In the genomic region with DNA sequence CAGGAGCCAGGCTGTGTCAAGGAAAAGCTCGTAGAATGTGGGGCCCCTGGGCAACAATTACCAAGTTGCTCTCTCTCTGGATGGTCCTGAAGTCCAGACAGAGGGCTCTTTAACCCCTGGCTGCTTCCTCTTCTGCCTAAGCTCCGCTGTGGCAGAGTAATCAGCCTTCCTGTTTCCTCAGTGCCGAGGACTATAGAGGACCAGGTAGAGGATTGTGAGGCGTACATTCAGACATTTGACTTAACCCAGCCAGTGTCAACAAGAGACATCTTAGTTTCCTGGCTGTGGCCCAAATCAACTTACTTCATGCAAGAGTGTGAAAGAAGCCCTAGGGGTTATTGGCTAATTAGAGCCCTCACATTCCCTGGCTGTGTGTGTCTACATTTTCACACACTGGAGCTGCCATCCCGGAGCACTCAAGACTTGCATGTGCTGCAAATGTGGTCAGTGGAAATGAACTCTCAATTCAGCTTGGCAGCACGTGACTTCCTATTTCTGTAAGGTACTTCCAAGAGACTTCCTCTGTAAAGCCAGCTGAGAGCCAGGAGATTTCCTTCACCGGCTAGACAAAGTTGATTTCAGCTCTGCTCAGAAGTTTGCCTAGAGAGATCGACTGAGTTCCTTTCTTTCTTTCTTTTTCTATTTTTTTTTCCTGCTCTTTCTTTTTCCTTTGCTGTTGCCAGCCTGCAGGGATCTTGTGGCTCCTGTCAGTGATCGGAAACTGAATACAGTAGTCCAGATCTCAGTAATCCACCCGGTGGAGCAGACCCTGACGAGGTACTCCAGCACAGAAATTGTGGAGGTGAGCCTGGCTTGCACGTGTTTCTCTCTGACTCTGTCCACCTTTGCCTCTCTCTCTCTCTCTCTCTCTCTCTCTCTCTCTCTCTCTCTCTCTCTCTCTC, we compare ENCODE assay signal across 8 mouse cellular contexts.
DNase-seq lines count a peak whose midpoint lies in the region; ATAC-seq lines count a peak whose summit lies in the region.

No protein-coding gene starts in this region.

- H3K27ac ChIP-seq in forebrain, embryonic 11.5 days (ENCODE audit: low read depth, low read length) = 0 out of 2 replicates have a peak overlapping the region, but pooled peaks have one; percentile 18
- H3K27ac ChIP-seq in hindbrain, embryonic 13.5 days = no peak overlapping the region
- H3K27ac ChIP-seq in limb, embryonic 15.5 days = peak overlapping the region; percentile 80
- H3K27ac ChIP-seq in midbrain, embryonic 14.5 days (replicated peaks; ENCODE audit: low read depth, low read length) = no peak overlapping the region

- H3K9ac ChIP-seq in forebrain, embryonic 11.5 days (ENCODE audit: low read length) = peak overlapping the region; percentile 24; the same call in 1 of the 2 replicates
- no peak overlapping the region for H3K9ac ChIP-seq in hindbrain, embryonic 13.5 days
- H3K9ac ChIP-seq in limb, embryonic 15.5 days = no peak overlapping the region
- H3K9ac ChIP-seq in midbrain, embryonic 14.5 days (replicated peaks; ENCODE audit: low read length) = no peak overlapping the region

- WGBS in forebrain, embryonic 11.5 days = 20% methylated on average over 12 of the region's 12 CpGs
- WGBS in hindbrain, embryonic 13.5 days = 34% methylated on average over 12 of the region's 12 CpGs
- 3% methylated on average over 12 of the region's 12 CpGs for WGBS in limb, embryonic 15.5 days
- WGBS in midbrain, embryonic 14.5 days = 28% methylated on average over 12 of the region's 12 CpGs

- no peak overlapping the region; the same call in 1 of the 2 replicates for H3K4me3 ChIP-seq in forebrain, embryonic 11.5 days (ENCODE audit: low read depth, low read length)
- no peak overlapping the region for H3K4me3 ChIP-seq in hindbrain, embryonic 13.5 days
- H3K4me3 ChIP-seq in limb, embryonic 15.5 days = peak overlapping the region; percentile 34
- H3K4me3 ChIP-seq in midbrain, embryonic 14.5 days (replicated peaks; ENCODE audit: low read depth, low read length) = no peak overlapping the region

- no peaks in the 10 kb centered on the region for H3K27me3 ChIP-seq in forebrain, embryonic 11.5 days (ENCODE audit: control insufficient read depth, insufficient read depth, low read length)
- H3K27me3 ChIP-seq in hindbrain, embryonic 13.5 days = 0 out of 2 replicates have a peak, but pooled peaks cover 2% of the 10 kb centered on the region
- H3K27me3 ChIP-seq in limb, embryonic 15.5 days = no peaks in the 10 kb centered on the region; the same call in 1 of the 2 replicates
- H3K27me3 ChIP-seq in midbrain, embryonic 14.5 days (ENCODE audit: control insufficient read depth, insufficient read depth, low read length) = no peaks in the 10 kb centered on the region

- no peaks in the 10 kb centered on the region for H3K9me3 ChIP-seq in forebrain, embryonic 11.5 days (ENCODE audit: control insufficient read depth, low read length)
- H3K9me3 ChIP-seq in hindbrain, embryonic 13.5 days = no peaks in the 10 kb centered on the region
- H3K9me3 ChIP-seq in limb, embryonic 15.5 days = no peaks in the 10 kb centered on the region
- H3K9me3 ChIP-seq in midbrain, embryonic 14.5 days (ENCODE audit: control insufficient read depth, low read length) = no peaks in the 10 kb centered on the region

- H3K4me2 ChIP-seq in forebrain, embryonic 11.5 days (ENCODE audit: low read depth, low read length, severe bottlenecking) = peak overlapping the region; percentile 20; the same call in 1 of the 2 replicates
- peak overlapping the region; percentile 28 for H3K4me2 ChIP-seq in hindbrain, embryonic 13.5 days
- H3K4me2 ChIP-seq in limb, embryonic 15.5 days = peak overlapping the region; percentile 39
- 0 out of 2 replicates have a peak overlapping the region, but pooled peaks have one; percentile 15 for H3K4me2 ChIP-seq in midbrain, embryonic 14.5 days (ENCODE audit: low read length)

- no peaks in the 10 kb centered on the region for H3K36me3 ChIP-seq in forebrain, embryonic 11.5 days (ENCODE audit: control insufficient read depth, insufficient read depth, low read length)
- no peaks in the 10 kb centered on the region for H3K36me3 ChIP-seq in hindbrain, embryonic 13.5 days
- no peaks in the 10 kb centered on the region for H3K36me3 ChIP-seq in limb, embryonic 15.5 days
- H3K36me3 ChIP-seq in midbrain, embryonic 14.5 days (ENCODE audit: control insufficient read depth, insufficient read depth, low read length) = no peaks in the 10 kb centered on the region

- ATAC-seq in forebrain, embryonic 11.5 days (replicated peaks; ENCODE audit: low FRiP score) = peak; percentile 68
- peak; percentile 65 for ATAC-seq in hindbrain, embryonic 13.5 days (ENCODE audit: low FRiP score)
- peak; percentile 74 for ATAC-seq in limb, embryonic 15.5 days (ENCODE audit: insufficient number of reproducible peaks, low FRiP score, low TSS enrichment, low read depth)
- ATAC-seq in midbrain, embryonic 14.5 days (ENCODE audit: low FRiP score, low TSS enrichment) = peak; percentile 49; the same call in 1 of the 2 replicates

- peaks cover 7% of the 10 kb centered on the region; the same call in 1 of the 2 replicates for H3K4me1 ChIP-seq in forebrain, embryonic 11.5 days (replicated peaks; ENCODE audit: control insufficient read depth, insufficient read depth, low read length)
- peaks cover 13% of the 10 kb centered on the region for H3K4me1 ChIP-seq in hindbrain, embryonic 13.5 days (replicated peaks)
- H3K4me1 ChIP-seq in limb, embryonic 15.5 days = peaks cover 17% of the 10 kb centered on the region
- peaks cover 6% of the 10 kb centered on the region; the same call in 1 of the 2 replicates for H3K4me1 ChIP-seq in midbrain, embryonic 14.5 days (ENCODE audit: control insufficient read depth, insufficient read depth, low read length)

- DNase-seq in 416B (ENCODE audit: low read depth) (peak; percentile 75), NIH3T3 (ENCODE audit: low read depth) (peak; percentile 43)
- DNase-seq in forebrain, embryonic 11.5 days (ENCODE audit: low spot score) = peak; percentile 53
- DNase-seq in midbrain, embryonic 14.5 days = peak; percentile 47
- peak; percentile 65 for DNase-seq in thymus, postnatal 4 days
- DNase-seq in urinary bladder, postnatal 36 days (ENCODE audit: low spot score in 2 of 2) = no peak

Comparison
In these comparisons a context has a peak if more than half of its experiments do, and no peak if none do; other contexts are left out.
1. DNase-seq: peak in 416B (single experiment), NIH3T3 (single experiment), forebrain, embryonic 11.5 days (single experiment), midbrain, embryonic 14.5 days (single experiment) and thymus, postnatal 4 days (single experiment); none in urinary bladder, postnatal 36 days (0 of 2).
2. H3K27ac ChIP-seq: peak in forebrain, embryonic 11.5 days (single experiment) and limb, embryonic 15.5 days (single experiment); none in hindbrain, embryonic 13.5 days (single experiment) and midbrain, embryonic 14.5 days (single experiment).
3. Peak in every context shown above with its lines, with median percentiles within 50 percentile points of each other: ATAC-seq and H3K4me2 ChIP-seq.